Comparison of ENCODE assay signal across 8 mouse cellular contexts in genomic region chr17:45592606-45593431, GRCm38 (mm10). TPM values are rescaled to one million over a fixed set of nuclear protein-coding genes. Genes with fewer than 3 reads are reported as not detected.
DNase-seq lines count a peak whose midpoint lies in the region; ATAC-seq and TF ChIP-seq lines count a peak whose summit lies in the region.

No protein-coding gene starts in this region.

- peak overlapping the region; percentile 99 for H3K4me2 ChIP-seq in intestine, embryonic 15.5 days (replicated peaks)
- peak overlapping the region; percentile 96 for H3K4me2 ChIP-seq in liver, embryonic 15.5 days

- intact Hi-C loops in gastrocnemius, postnatal 36 days (cut with DNase I), result no loop called here

- peak; percentile 38 for DNase-seq in NIH3T3 (ENCODE audit: low read depth)
- peak; percentile 60 to 62 for DNase-seq in gastrocnemius, postnatal 36 days
- no peak for DNase-seq in ovary, postnatal 14 days (ENCODE audit: low spot score)
- no peak for DNase-seq in left cerebral cortex, adult 18-20 months (ENCODE audit: low spot score in 2 of 2)
- DNase-seq in spleen, adult 12 weeks (ENCODE audit: low spot score), result no peak

- TF ChIP-seq POLR2A in bone marrow macrophage, adult 2 months (IDR thresholded peaks at IDR 0.05; ENCODE audit: borderline replicate concordance, low read depth, low read length), result no peak

- TF ChIP-seq CTCF in bone marrow macrophage, adult 2 months (IDR thresholded peaks at IDR 0.05; ENCODE audit: low read depth, low read length), result no peak

- H3K4me3 ChIP-seq in bone marrow macrophage, adult 2 months (ENCODE audit: insufficient read depth, low read length), result peak overlapping the region; percentile 6
- 0 out of 2 replicates have a peak overlapping the region, but pooled peaks have one; percentile 6 for H3K4me3 ChIP-seq in intestine, embryonic 15.5 days (replicated peaks)
- peak overlapping the region; percentile 78 for H3K4me3 ChIP-seq in liver, embryonic 15.5 days (replicated peaks)

- H3K4me1 ChIP-seq in bone marrow macrophage, adult 2 months (ENCODE audit: control insufficient read depth, insufficient read depth, low read length), result peaks cover 45% of the 10 kb centered on the region
- H3K4me1 ChIP-seq in intestine, embryonic 15.5 days (replicated peaks), result peaks cover 65% of the 10 kb centered on the region
- H3K4me1 ChIP-seq in liver, embryonic 15.5 days (replicated peaks), result peaks cover 86% of the 10 kb centered on the region

- ATAC-seq in intestine, embryonic 15.5 days, result no peak
- peak; percentile 62 for ATAC-seq in liver, embryonic 15.5 days (ENCODE audit: insufficient read depth)

- 45% methylated on average over 8 of the region's 8 CpGs for whole genome bisulfite sequencing in intestine, embryonic 15.5 days
- WGBS in liver, embryonic 15.5 days (ENCODE audit: insufficient replicate concordance), result 14% methylated on average over 8 of the region's 8 CpGs

- H3K27me3 ChIP-seq in intestine, embryonic 15.5 days (replicated peaks), result no peaks in the 10 kb centered on the region
- H3K27me3 ChIP-seq in liver, embryonic 15.5 days, result no peaks in the 10 kb centered on the region

- no peaks in the 10 kb centered on the region for H3K36me3 ChIP-seq in intestine, embryonic 15.5 days
- H3K36me3 ChIP-seq in liver, embryonic 15.5 days (replicated peaks), result peaks cover 45% of the 10 kb centered on the region

- no peak overlapping the region for H3K27ac ChIP-seq in bone marrow macrophage, adult 2 months (ENCODE audit: insufficient read depth, low read depth, low read length)
- peak overlapping the region; percentile 22; the same call in 1 of the 2 replicates for H3K27ac ChIP-seq in intestine, embryonic 15.5 days
- H3K27ac ChIP-seq in liver, embryonic 15.5 days (replicated peaks), result peak overlapping the region; percentile 94

- H3K9me3 ChIP-seq in intestine, embryonic 15.5 days, result no peaks in the 10 kb centered on the region
- H3K9me3 ChIP-seq in liver, embryonic 15.5 days (replicated peaks), result no peaks in the 10 kb centered on the region

- H3K9ac ChIP-seq in intestine, embryonic 15.5 days, result peak overlapping the region; percentile 17; the same call in 1 of the 2 replicates
- peak overlapping the region; percentile 76 for H3K9ac ChIP-seq in liver, embryonic 15.5 days

RNA-seq across cellular contexts. Expression of gene Slc29a1, which starts 6.6 kb away (rescaled TPM):
- 88.6 and 93.9 TPM in 2 replicates for polyA plus RNA-seq in bone marrow macrophage, adult 2 months (2012; ENCODE audit: insufficient read depth, insufficient read length, missing spikeins)
- 10 to 100 TPM; 30.3 to 35.8 TPM for total RNA-seq in gastrocnemius, postnatal 36 days (2021)
- polyA plus RNA-seq in intestine, embryonic 15.5 days (2015; fragmentation: Nextera tagmentation; extraction: Ambion mirVana), result 80.0 and 85.4 TPM in 2 replicates
- 175 and 180 TPM in 2 replicates for polyA plus RNA-seq in liver, embryonic 15.5 days (2015; fragmentation: Nextera tagmentation; extraction: Ambion mirVana)
- 10 to 100 TPM; 21.7 to 28.0 TPM for total RNA-seq in left cerebral cortex, adult 18-20 months (2021)

RNA-seq across cellular contexts. Expression of gene Mymx, which starts 9.1 kb away (rescaled TPM):
- not detected in 2 replicates for polyA plus RNA-seq in bone marrow macrophage, adult 2 months (2012; ENCODE audit: insufficient read depth, insufficient read length, missing spikeins)
- 1 to 10 TPM in 1 of 2 experiments, under 1 TPM in 1; 0.33 to 1.2 TPM for total RNA-seq in gastrocnemius, postnatal 36 days (2021)
- polyA plus RNA-seq in intestine, embryonic 15.5 days (2015; fragmentation: Nextera tagmentation; extraction: Ambion mirVana), result 0.43 and 0.54 TPM in 2 replicates
- polyA plus RNA-seq in liver, embryonic 15.5 days (2015; fragmentation: Nextera tagmentation; extraction: Ambion mirVana), result 0.54 and 1.1 TPM in 2 replicates
- total RNA-seq in left cerebral cortex, adult 18-20 months (2021), result not detected

RNA-seq across cellular contexts. Expression of gene Hsp90ab1, which starts 19.7 kb away (rescaled TPM):
- polyA plus RNA-seq in bone marrow macrophage, adult 2 months (2012; ENCODE audit: insufficient read depth, insufficient read length, missing spikeins), result 586 and 617 TPM in 2 replicates
- 100 to 1,000 TPM; 866 to 924 TPM for total RNA-seq in gastrocnemius, postnatal 36 days (2021)
- polyA plus RNA-seq in intestine, embryonic 15.5 days (2015; fragmentation: Nextera tagmentation; extraction: Ambion mirVana), result 1,578 and 1,609 TPM in 2 replicates
- polyA plus RNA-seq in liver, embryonic 15.5 days (2015; fragmentation: Nextera tagmentation; extraction: Ambion mirVana), result 577 and 585 TPM in 2 replicates
- total RNA-seq in left cerebral cortex, adult 18-20 months (2021), result 1,000 to 10,000 TPM; 1,506 to 1,598 TPM

RNA-seq across cellular contexts. Expression of gene Slc35b2, which starts 29.1 kb away (rescaled TPM):
- polyA plus RNA-seq in bone marrow macrophage, adult 2 months (2012; ENCODE audit: insufficient read depth, insufficient read length, missing spikeins), result 73.7 and 83.1 TPM in 2 replicates
- total RNA-seq in gastrocnemius, postnatal 36 days (2021), result 10 to 100 TPM; 17.3 to 21.4 TPM
- 124 and 128 TPM in 2 replicates for polyA plus RNA-seq in intestine, embryonic 15.5 days (2015; fragmentation: Nextera tagmentation; extraction: Ambion mirVana)
- 52.1 and 59.8 TPM in 2 replicates for polyA plus RNA-seq in liver, embryonic 15.5 days (2015; fragmentation: Nextera tagmentation; extraction: Ambion mirVana)
- 10 to 100 TPM; 26.0 to 30.0 TPM for total RNA-seq in left cerebral cortex, adult 18-20 months (2021)

RNA-seq across cellular contexts. Expression of gene Nfkbie, which starts 37.3 kb away (rescaled TPM):
- 27.0 and 30.8 TPM in 2 replicates for polyA plus RNA-seq in bone marrow macrophage, adult 2 months (2012; ENCODE audit: insufficient read depth, insufficient read length, missing spikeins)
- total RNA-seq in gastrocnemius, postnatal 36 days (2021), result under 1 TPM; 0.64 to 0.79 TPM
- 4.8 and 4.9 TPM in 2 replicates for polyA plus RNA-seq in intestine, embryonic 15.5 days (2015; fragmentation: Nextera tagmentation; extraction: Ambion mirVana)
- 1.2 and 1.6 TPM in 2 replicates for polyA plus RNA-seq in liver, embryonic 15.5 days (2015; fragmentation: Nextera tagmentation; extraction: Ambion mirVana)
- total RNA-seq in left cerebral cortex, adult 18-20 months (2021), result 1 to 10 TPM; 1.8 to 2.8 TPM

Comparison
In these comparisons a context has a peak if more than half of its experiments do, and no peak if none do; other contexts are left out.
1. DNase-seq: peak in NIH3T3 (single experiment) and gastrocnemius, postnatal 36 days (2 of 2); none in ovary, postnatal 14 days (single experiment), left cerebral cortex, adult 18-20 months (0 of 2) and spleen, adult 12 weeks (single experiment).
2. H3K4me3 ChIP-seq: peak in every context shown above with its lines; median percentile 78 in liver, embryonic 15.5 days; 6 in bone marrow macrophage, adult 2 months; 6 in intestine, embryonic 15.5 days.